Mouse (Mus musculus): ENCODE results near the gene Sowahc.

DNA sequence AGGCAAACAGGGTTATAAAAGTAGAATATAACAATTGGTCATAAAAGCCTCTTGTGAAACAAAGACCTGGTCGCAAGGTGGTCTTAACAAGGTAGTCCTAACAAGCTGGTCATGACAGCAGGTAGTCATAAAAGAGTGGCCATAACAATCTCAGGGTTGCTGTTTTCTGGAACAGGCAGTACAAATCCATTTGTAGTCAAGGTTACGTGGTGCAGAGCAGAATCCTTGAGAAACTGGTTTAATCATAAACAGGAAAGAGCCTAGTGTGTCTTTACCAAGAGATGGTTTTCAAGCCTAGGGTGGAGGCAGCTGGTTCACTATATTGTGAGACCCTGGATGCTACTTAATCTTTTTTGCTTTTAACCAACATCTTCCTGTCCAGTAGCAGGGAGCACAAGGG is 45.5 kb downstream of the Sowahc start:
- TF ChIP-seq CTCF (IDR thresholded peaks at IDR 0.05) (no peak), EP300 (IDR thresholded peaks at IDR 0.05) (no peak)

Data from lung, postnatal 0 days (tissue).